Mouse (Mus musculus): ENCODE measurements around the gene Gm45713. TPM values are rescaled to one million over a fixed set of nuclear protein-coding genes. Genes with fewer than 3 reads are reported as not detected.

Gene Gm45713
- polyA plus RNA-seq, 1 experiment = 2.1 TPM

- no peak overlapping the region for H3K4me3 ChIP-seq (replicated peaks)
- peaks cover 62% of the 10 kb centered on the region for H3K4me1 ChIP-seq
- TF ChIP-seq GATA1 (IDR thresholded peaks at IDR 0.05; ENCODE audit: borderline replicate concordance, low read length) (no peak), FLI1 (IDR thresholded peaks at IDR 0.05; ENCODE audit: low read length) (no peak)
- H3K27me3 ChIP-seq (replicated peaks) = peaks cover 50% of the 10 kb centered on the region
- no peaks in the 10 kb centered on the region for H3K36me3 ChIP-seq (replicated peaks; ENCODE audit: low read length)
- no peaks in the 10 kb centered on the region for H3K9me3 ChIP-seq
Measured at GRCm38 (mm10) chr7:45092828-45093515, 43.1 kb downstream of the Gm45713 start.

GRCm38 (mm10) chr7:45092048-45092447 is 44.0 kb downstream of the Gm45713 start, which contains the start of gene Rcn3:
Rcn3 (minus strand) TSS chr7:45092221.
- Histone ChIP-seq H3K36me3 (replicated peaks; ENCODE audit: low read length) (no peaks in the 10 kb centered on the region), H3K4me1 (peaks cover 60% of the 10 kb centered on the region), H3K27me3 (replicated peaks) (peaks cover 58% of the 10 kb centered on the region), H3K9me3 (no peaks in the 10 kb centered on the region), H3K4me3 (replicated peaks) (peak within 1 kb of the TSS; percentile 56)
- TF ChIP-seq GATA1 (IDR thresholded peaks at IDR 0.05; ENCODE audit: borderline replicate concordance, low read length) = no peak
- no peak for TF ChIP-seq FLI1 (IDR thresholded peaks at IDR 0.05; ENCODE audit: low read length)

- Histone ChIP-seq H3K27me3 (replicated peaks) (peaks cover 60% of the 10 kb centered on the region), H3K4me1 (peaks cover 65% of the 10 kb centered on the region), H3K4me3 (replicated peaks) (no peak overlapping the region), H3K9me3 (peaks cover 4% of the 10 kb centered on the region; the same call in 1 of the 2 replicates), H3K36me3 (replicated peaks; ENCODE audit: low read length) (peaks cover 3% of the 10 kb centered on the region)
- TF ChIP-seq FLI1 (IDR thresholded peaks at IDR 0.05; ENCODE audit: low read length) (no peak), GATA1 (IDR thresholded peaks at IDR 0.05; ENCODE audit: borderline replicate concordance, low read length) (no peak)
Measured at GRCm38 (mm10) chr7:45091001-45091990, 44.7 kb downstream of the Gm45713 start.

GRCm38 (mm10) chr7:45090251-45090977 is 45.6 kb downstream of the Gm45713 start:
- TF ChIP-seq GATA1 (IDR thresholded peaks at IDR 0.05; ENCODE audit: borderline replicate concordance, low read length) (no peak), FLI1 (IDR thresholded peaks at IDR 0.05; ENCODE audit: low read length) (no peak)
- Histone ChIP-seq H3K4me3 (replicated peaks) (no peak overlapping the region), H3K36me3 (replicated peaks; ENCODE audit: low read length) (peaks cover 9% of the 10 kb centered on the region), H3K27me3 (replicated peaks) (peaks cover 60% of the 10 kb centered on the region), H3K4me1 (peaks cover 68% of the 10 kb centered on the region), H3K9me3 (peaks cover 9% of the 10 kb centered on the region)

- Histone ChIP-seq H3K4me1 (peaks cover 64% of the 10 kb centered on the region), H3K9me3 (peaks cover 9% of the 10 kb centered on the region), H3K36me3 (replicated peaks; ENCODE audit: low read length) (peaks cover 9% of the 10 kb centered on the region), H3K27me3 (replicated peaks) (peaks cover 55% of the 10 kb centered on the region), H3K4me3 (replicated peaks) (no peak overlapping the region)
- TF ChIP-seq GATA1 (IDR thresholded peaks at IDR 0.05; ENCODE audit: borderline replicate concordance, low read length) (no peak), FLI1 (IDR thresholded peaks at IDR 0.05; ENCODE audit: low read length) (no peak)
Measured at GRCm38 (mm10) chr7:45088597-45088996, 47.4 kb downstream of the Gm45713 start.

- H3K4me1 ChIP-seq = peaks cover 68% of the 10 kb centered on the region
- no peak overlapping the region for H3K4me3 ChIP-seq (replicated peaks)
- H3K9me3 ChIP-seq = peaks cover 11% of the 10 kb centered on the region
- H3K36me3 ChIP-seq (replicated peaks; ENCODE audit: low read length) = peaks cover 11% of the 10 kb centered on the region
- peaks cover 39% of the 10 kb centered on the region for H3K27me3 ChIP-seq (replicated peaks)
- TF ChIP-seq FLI1 (IDR thresholded peaks at IDR 0.05; ENCODE audit: low read length) (no peak), GATA1 (IDR thresholded peaks at IDR 0.05; ENCODE audit: borderline replicate concordance, low read length) (no peak)
Measured at GRCm38 (mm10) chr7:45086084-45086483, 49.9 kb downstream of the Gm45713 start.

- peak overlapping the region; percentile 87 for H3K4me3 ChIP-seq (replicated peaks)
- peaks cover 14% of the 10 kb centered on the region for H3K36me3 ChIP-seq (replicated peaks; ENCODE audit: low read length)
- H3K4me1 ChIP-seq = peaks cover 75% of the 10 kb centered on the region
- peaks cover 14% of the 10 kb centered on the region for H3K9me3 ChIP-seq
- peaks cover 32% of the 10 kb centered on the region for H3K27me3 ChIP-seq (replicated peaks)
- no peak for TF ChIP-seq GATA1 (IDR thresholded peaks at IDR 0.05; ENCODE audit: borderline replicate concordance, low read length)
- no peak for TF ChIP-seq FLI1 (IDR thresholded peaks at IDR 0.05; ENCODE audit: low read length)
Measured at GRCm38 (mm10) chr7:45083300-45083890, 52.6 kb downstream of the Gm45713 start.

- Histone ChIP-seq H3K36me3 (replicated peaks; ENCODE audit: low read length) (peaks cover 21% of the 10 kb centered on the region), H3K27me3 (replicated peaks) (peaks cover 26% of the 10 kb centered on the region), H3K9me3 (peaks cover 14% of the 10 kb centered on the region), H3K4me1 (peaks cover 73% of the 10 kb centered on the region), H3K4me3 (replicated peaks) (peak overlapping the region; percentile 87)
- no peak for TF ChIP-seq GATA1 (IDR thresholded peaks at IDR 0.05; ENCODE audit: borderline replicate concordance, low read length)
- TF ChIP-seq FLI1 (IDR thresholded peaks at IDR 0.05; ENCODE audit: low read length) = 0 out of 2 replicates have a peak, but pooled peaks have one; percentile 38
Measured at GRCm38 (mm10) chr7:45082401-45083299, 53.4 kb downstream of the Gm45713 start.

Measured in megakaryocyte, embryonic 14.5 days (primary cell).